10 mouse cellular contexts compared by ENCODE assay signal in genomic region chr15:79878725-79879136, GRCm38 (mm10). TPM values are rescaled to one million over a fixed set of nuclear protein-coding genes. Genes with fewer than 3 reads are reported as not detected.
DNase-seq lines count a peak whose midpoint lies in the region; ATAC-seq and TF ChIP-seq lines count a peak whose summit lies in the region.
"Had no signal": no experiment of that assay in that cellular context is flagged by ENCODE, and none has a peak within 500 bp of the region (broad histone marks: within the 10 kb centered on the region; RNA-seq: fewer than 3 reads in every experiment).

No protein-coding gene starts in this region.

- H3K4me1 ChIP-seq in cerebellum, adult 2 months (ENCODE audit: control insufficient read depth, insufficient read depth, low read length), result 0 out of 2 replicates have a peak, but pooled peaks cover 4% of the 10 kb centered on the region

- no peak for TF ChIP-seq POLR2A in cerebellum, adult 2 months (IDR thresholded peaks at IDR 0.05; ENCODE audit: borderline replicate concordance, insufficient read depth, low read length)

- TF ChIP-seq CTCF in cerebellum, adult 2 months (IDR thresholded peaks at IDR 0.05; ENCODE audit: borderline replicate concordance, insufficient read depth, low read depth, low read length), result no peak

- no peak for ATAC-seq in frontal cortex, adult (ENCODE audit: low TSS enrichment)

- no peak overlapping the region for H3K4me3 ChIP-seq in cerebellum, adult 2 months (replicated peaks; ENCODE audit: insufficient read depth, low read depth, low read length)
- H3K4me3 ChIP-seq: liver, embryonic 15.5 days had no signal

- H3K27me3 ChIP-seq in cerebellum, adult 2 months (ENCODE audit: control insufficient read depth, insufficient read depth, low read length), result no peaks in the 10 kb centered on the region

- DNase-seq in adrenal gland, postnatal 14 days, result peak; percentile 37
- no peak for DNase-seq in adrenal gland, adult (ENCODE audit: inconsistent age in 2 of 2, low spot score in 1 of 2)
- peak; percentile 29 for DNase-seq in urinary bladder, adult 2 months (ENCODE audit: low spot score)
- no peak for DNase-seq in urinary bladder, postnatal 10 days (ENCODE audit: low spot score)
- DNase-seq in kidney, postnatal 36 days, result peak; percentile 37 to 52
- no peak for DNase-seq in cerebellum, adult 2 months
- DNase-seq in cerebellum, adult 18-20 months, result no peak
- DNase-seq: thymus, adult 2 months had no signal

- H3K27ac ChIP-seq in cerebellum, adult 2 months (ENCODE audit: insufficient read depth, low read length), result no peak overlapping the region
- H3K27ac ChIP-seq: liver, embryonic 15.5 days had no signal

- 65% methylated on average over 6 of the region's 6 CpGs for WGBS in cerebellum, adult 2 months

RNA-seq across cellular contexts. Expression of gene Apobec3, which starts 12.7 kb away (rescaled TPM):
- total RNA-seq in adrenal gland, postnatal 14 days (2021), result 19.8 and 38.2 TPM in 2 replicates
- 59.2 and 62.1 TPM in 2 replicates for polyA plus RNA-seq in urinary bladder, adult 2 months (2012; rRNA removed)
- 3.3 and 3.6 TPM in 2 replicates for polyA plus RNA-seq in cerebellum, adult 2 months (2012; rRNA removed)

RNA-seq across cellular contexts. Expression of gene Cbx6, which starts 44.2 kb away (rescaled TPM):
- 60.1 and 64.8 TPM in 2 replicates for total RNA-seq in adrenal gland, postnatal 14 days (2021)
- 86.2 and 94.3 TPM in 2 replicates for polyA plus RNA-seq in urinary bladder, adult 2 months (2012; rRNA removed)
- 183 TPM in 2 replicates for polyA plus RNA-seq in cerebellum, adult 2 months (2012; rRNA removed)

RNA-seq across cellular contexts. Expression of gene Npcd, which starts 44.7 kb away (rescaled TPM):
- total RNA-seq in adrenal gland, postnatal 14 days (2021), result 0.71 and 0.96 TPM in 2 replicates
- polyA plus RNA-seq in urinary bladder, adult 2 months (2012; rRNA removed), result 0.47 and 0.87 TPM in 2 replicates
- polyA plus RNA-seq in cerebellum, adult 2 months (2012; rRNA removed), result 1.7 and 4.1 TPM in 2 replicates
- polyA plus RNA-seq: liver, embryonic 15.5 days had no signal

Comparison
In these comparisons a context has a peak if more than half of its experiments do, and no peak if none do; other contexts are left out.
1. DNase-seq: peak in adrenal gland, postnatal 14 days (single experiment), urinary bladder, adult 2 months (single experiment) and kidney, postnatal 36 days (2 of 2); none in adrenal gland, adult (0 of 2), urinary bladder, postnatal 10 days (single experiment), cerebellum, adult 2 months (0 of 2) and cerebellum, adult 18-20 months (0 of 2).
2. RNA of gene Apobec3, which starts 12.7 kb away (polyA plus RNA-seq): 59.2 to 62.1 TPM in urinary bladder, adult 2 months; 3.3 to 3.6 TPM in cerebellum, adult 2 months; every median in the first group is over 10 times any median in the second.